Mouse (Mus musculus) liver, embryonic 16.5 days (tissue): ENCODE results near the gene Gja8. TPM values are rescaled to one million over a fixed set of nuclear protein-coding genes. Genes with fewer than 3 reads are reported as not detected.

Source experiments
- ATAC-seq: fragments of 200-750 bp; cut with Nextera tagmentation; 2 replicates; pipeline ENCODE4 v1.8.0; 2017; ENCODE audit warnings: low read depth, mild to moderate bottlenecking, moderate number of reproducible peaks, moderate library complexity
- H3K27ac ChIP-seq: fragments of 300-500 bp; sonication (generic); 2 replicates; pipeline ENCODE4 v1.5.1; 2014; ENCODE audit warnings: mild to moderate bottlenecking, low read length
- H3K27me3 ChIP-seq: fragments of 300-500 bp; sonication (generic); 2 replicates; pipeline ENCODE4 v1.6.1; 2014; ENCODE audit warnings: low read depth, low read length, mixed read lengths; ENCODE audit not compliant: control insufficient read depth, insufficient read depth
- H3K36me3 ChIP-seq: fragments of 300-500 bp; sonication (generic); 2 replicates; pipeline ENCODE4 v1.6.1; 2014; ENCODE audit warnings: mild to moderate bottlenecking; ENCODE audit not compliant: control insufficient read depth, insufficient read depth
- H3K4me1 ChIP-seq: fragments of 300-500 bp; sonication (generic); 2 replicates; pipeline ENCODE4 v1.6.1; 2014; ENCODE audit warnings: low read depth, low read length, mixed read lengths; ENCODE audit not compliant: control insufficient read depth
- H3K4me2 ChIP-seq: fragments of 300-500 bp; sonication (generic); 2 replicates; pipeline ENCODE4 v1.6.1; 2014; ENCODE audit warnings: low read depth, low read length, mixed read lengths
- H3K4me3 ChIP-seq: fragments of 300-500 bp; sonication (generic); 2 replicates; pipeline ENCODE4 v1.5.1; 2014; ENCODE audit warnings: low read depth, mild to moderate bottlenecking, low read length
- H3K9ac ChIP-seq: fragments of 300-500 bp; sonication (generic); 2 replicates; pipeline ENCODE4 v1.6.1; 2014; ENCODE audit warnings: low read depth, low read length
- H3K9me3 ChIP-seq: fragments of 300-500 bp; sonication (generic); replicated peaks from 2 replicates; pipeline ENCODE4 v1.6.1; 2016; ENCODE audit warnings: low read length; ENCODE audit not compliant: control insufficient read depth
- whole genome bisulfite sequencing: fragments of 180-500 bp; shearing (Covaris S2); extraction: QIAGEN DNeasy Blood & Tissue Kit; methylation state at CpG from one replicate; pipeline ENCODE4 v1.1.7; 2014; ENCODE audit not compliant: insufficient replicate concordance; 5-methylcytosine and 5-hydroxymethylcytosine counted together
- polyA plus RNA-seq: library from polyadenylated mRNA; unstranded; fragments of >200 nt; fragmentation: Nextera tagmentation; extraction: Ambion mirVana; gene quantifications from 2 replicates; pipeline ENCODE4 v1.2.1, GENCODE M21; 2015

Gja8 gene
- polyA plus RNA-seq, 1 experiment from 2014 or later: not detected

GRCm38 (mm10) chr3:96868566-96868965, 57.3 kb downstream of the Gja8 start:
- no peaks in the 10 kb centered on the region for H3K4me1 ChIP-seq
- peaks cover 12% of the 10 kb centered on the region for H3K36me3 ChIP-seq
- no peaks in the 10 kb centered on the region for H3K27me3 ChIP-seq
- WGBS: 81% methylated on average over 8 of the region's 8 CpGs
- H3K4me2 ChIP-seq: no peak overlapping the region
- ATAC-seq: no peak
- H3K27ac ChIP-seq: no peak overlapping the region
- H3K9me3 ChIP-seq: no peaks in the 10 kb centered on the region
- H3K4me3 ChIP-seq: no peak overlapping the region
- no peak overlapping the region for H3K9ac ChIP-seq

- H3K36me3 ChIP-seq: peaks cover 9% of the 10 kb centered on the region
- no peaks in the 10 kb centered on the region for H3K27me3 ChIP-seq
- ATAC-seq: no peak
- no peak overlapping the region for H3K4me3 ChIP-seq
- no peaks in the 10 kb centered on the region for H3K9me3 ChIP-seq
- H3K4me2 ChIP-seq: no peak overlapping the region
- no peak overlapping the region for H3K27ac ChIP-seq
- no peak overlapping the region for H3K9ac ChIP-seq
- no peaks in the 10 kb centered on the region for H3K4me1 ChIP-seq
- WGBS: 75% methylated on average over 3 of the region's 3 CpGs
Observed at GRCm38 (mm10) chr3:96867863-96868262, 58.0 kb downstream of the Gja8 start.

Other genes with a start within 250 kb of the Gja8 start
- 5.7 and 7.2 TPM in 2 replicates for gene Pias3, start 229.6 kb downstream of the Gja8 start, polyA plus RNA-seq
- 0.62 and 0.81 TPM in 2 replicates for gene Nudt17, start 217.5 kb downstream of the Gja8 start, polyA plus RNA-seq
- 19.4 and 19.5 TPM in 2 replicates for gene Polr3c, start 198.4 kb downstream of the Gja8 start, polyA plus RNA-seq
- 24.9 and 28.5 TPM in 2 replicates for gene Rnf115, start 198.4 kb downstream of the Gja8 start, polyA plus RNA-seq
- gene Pdzk1, start 96.7 kb downstream of the Gja8 start, polyA plus RNA-seq: 30.3 and 33.5 TPM in 2 replicates
- 0.22 and 0.27 TPM in 2 replicates for gene Cd160, start 96.7 kb downstream of the Gja8 start, polyA plus RNA-seq
- gene Gja5, start 21.3 kb downstream of the Gja8 start, polyA plus RNA-seq: 2.9 and 3.0 TPM in 2 replicates
- gene Gpr89, start 20.7 kb downstream of the Gja8 start, polyA plus RNA-seq: 19.1 and 22.7 TPM in 2 replicates
- 20.0 and 20.3 TPM in 2 replicates for gene Acp6, start 232.8 kb upstream of the Gja8 start, polyA plus RNA-seq